Mouse (Mus musculus) right cerebral cortex, postnatal 36 days (tissue): ENCODE measurements at regions not wholly inside any gene's neighbourhood (a gene's known extent, or its start where the extent isn't known, plus 50 kb on each side); places are given as distances from the start of the nearest gene placed in this dataset.

Source experiments
- DNase-seq, 2 experiments: peaks; one replicate each; pipeline ENCODE4 v3.0.0; 2022; ENCODE audit warnings: low spot score in 2 of 2, mixed read lengths in 1 of 2

GRCm38 (mm10) chrX:47229506-47229905 is 663.3 kb downstream of the Smarca1 start:
- DNase-seq = no peak

- no peak for DNase-seq
These were observed 709.9 kb downstream of the Smarca1 start for GRCm38 (mm10) chrX:47182902-47183301.

- peak in 1 of 2 experiments; percentile 2 for DNase-seq
These were observed 735.0 kb downstream of the Smarca1 start for GRCm38 (mm10) chrX:47157742-47158141.

- no peak for DNase-seq
These were observed 768.4 kb downstream of the Smarca1 start for GRCm38 (mm10) chrX:47124140-47124928.
